Mouse (Mus musculus): Measurements from ENCODE around the gene Gm8300. TPM values are rescaled to one million over a fixed set of nuclear protein-coding genes. Genes with fewer than 3 reads are reported as not detected.
A peak's percentile ranks its signal among the peaks of the same experiment; 100 is the strongest.
"Not testable (repeated sequence)": the region's sequence is repeated elsewhere in the genome, so short reads cannot be mapped to it uniquely, and the experiment has no call there.

Gene Gm8300
- polyA plus RNA-seq (2015; fragmentation: Nextera tagmentation; extraction: Ambion mirVana): not detected in 2 replicates

GRCm38 (mm10) chr12:87514016-87514415 is at the start of gene Gm8300:
Gene Gm8300, plus strand, starts transcription at chr12:87514316.
- not testable (repeated sequence) for H3K4me3 ChIP-seq (replicated peaks; ENCODE audit: low read length); ATAC-seq; H3K36me3 ChIP-seq (ENCODE audit: control insufficient read depth, insufficient read depth); H3K27me3 ChIP-seq (replicated peaks; ENCODE audit: control insufficient read depth, insufficient read depth, low read length); H3K4me1 ChIP-seq (replicated peaks; ENCODE audit: control insufficient read depth, insufficient read depth, low read length); H3K4me2 ChIP-seq (ENCODE audit: low read length); H3K9me3 ChIP-seq (ENCODE audit: control insufficient read depth, low read length); H3K9ac ChIP-seq (replicated peaks; ENCODE audit: low read depth, low read length); H3K27ac ChIP-seq (ENCODE audit: low read length)
- 92% methylated on average over 4 of the region's 4 CpGs for WGBS

GRCm38 (mm10) chr12:87464678-87465297 is 49.3 kb upstream of the Gm8300 start:
- WGBS: 90% methylated on average over 6 of the region's 6 CpGs
- no peaks in the 10 kb centered on the region for H3K9me3 ChIP-seq (ENCODE audit: control insufficient read depth, low read length)
- H3K9ac ChIP-seq (replicated peaks; ENCODE audit: low read depth, low read length): no peak overlapping the region
- peaks cover 34% of the 10 kb centered on the region for H3K36me3 ChIP-seq (ENCODE audit: control insufficient read depth, insufficient read depth)
- H3K4me2 ChIP-seq (ENCODE audit: low read length): no peak overlapping the region
- no peaks in the 10 kb centered on the region; the same call in 1 of the 2 replicates for H3K4me1 ChIP-seq (replicated peaks; ENCODE audit: control insufficient read depth, insufficient read depth, low read length)
- no peaks in the 10 kb centered on the region for H3K27me3 ChIP-seq (replicated peaks; ENCODE audit: control insufficient read depth, insufficient read depth, low read length)
- ATAC-seq: no peak
- no peak overlapping the region for H3K27ac ChIP-seq (ENCODE audit: low read length)
- no peak overlapping the region for H3K4me3 ChIP-seq (replicated peaks; ENCODE audit: low read length)

- H3K4me3 ChIP-seq (replicated peaks; ENCODE audit: low read length): peak overlapping the region; percentile 58
- H3K4me2 ChIP-seq (ENCODE audit: low read length): peak overlapping the region; percentile 77
- 64% methylated on average over 7 of the region's 7 CpGs for WGBS
- 0 out of 2 replicates have a peak, but pooled peaks cover 2% of the 10 kb centered on the region for H3K36me3 ChIP-seq (ENCODE audit: control insufficient read depth, insufficient read depth)
- H3K27ac ChIP-seq (ENCODE audit: low read length): no peak overlapping the region
- no peak for ATAC-seq
- peaks cover 12% of the 10 kb centered on the region for H3K4me1 ChIP-seq (replicated peaks; ENCODE audit: control insufficient read depth, insufficient read depth, low read length)
- H3K27me3 ChIP-seq (replicated peaks; ENCODE audit: control insufficient read depth, insufficient read depth, low read length): no peaks in the 10 kb centered on the region
- H3K9me3 ChIP-seq (ENCODE audit: control insufficient read depth, low read length): no peaks in the 10 kb centered on the region
- H3K9ac ChIP-seq (replicated peaks; ENCODE audit: low read depth, low read length): no peak overlapping the region
Measured at GRCm38 (mm10) chr12:87470263-87471136, 43.6 kb upstream of the Gm8300 start.

GRCm38 (mm10) chr12:87471421-87471963 is 42.6 kb upstream of the Gm8300 start:
- 0 out of 2 replicates have a peak, but pooled peaks cover 2% of the 10 kb centered on the region for H3K36me3 ChIP-seq (ENCODE audit: control insufficient read depth, insufficient read depth)
- H3K27ac ChIP-seq (ENCODE audit: low read length): peak overlapping the region; percentile 88
- peak overlapping the region; percentile 77 for H3K4me2 ChIP-seq (ENCODE audit: low read length)
- no peaks in the 10 kb centered on the region for H3K9me3 ChIP-seq (ENCODE audit: control insufficient read depth, low read length)
- peaks cover 12% of the 10 kb centered on the region for H3K4me1 ChIP-seq (replicated peaks; ENCODE audit: control insufficient read depth, insufficient read depth, low read length)
- peak overlapping the region; percentile 85 for H3K9ac ChIP-seq (replicated peaks; ENCODE audit: low read depth, low read length)
- H3K27me3 ChIP-seq (replicated peaks; ENCODE audit: control insufficient read depth, insufficient read depth, low read length): no peaks in the 10 kb centered on the region
- 0% methylated on average over 19 of the region's 19 CpGs for WGBS
- ATAC-seq: no peak
- peak overlapping the region; percentile 58 for H3K4me3 ChIP-seq (replicated peaks; ENCODE audit: low read length)

GRCm38 (mm10) chr12:87471964-87472786 is 41.9 kb upstream of the Gm8300 start, which contains the start of gene Snw1:
Gene Snw1, minus strand, starts transcription at chr12:87472274.
- Histone ChIP-seq H3K9me3 (ENCODE audit: control insufficient read depth, low read length) (no peaks in the 10 kb centered on the region), H3K9ac (replicated peaks; ENCODE audit: low read depth, low read length) (peak within 1 kb of the TSS; percentile 85), H3K4me1 (replicated peaks; ENCODE audit: control insufficient read depth, insufficient read depth, low read length) (peaks cover 12% of the 10 kb centered on the region), H3K4me2 (ENCODE audit: low read length) (peak within 1 kb of the TSS; percentile 77), H3K27ac (ENCODE audit: low read length) (peak within 1 kb of the TSS; percentile 88), H3K36me3 (ENCODE audit: control insufficient read depth, insufficient read depth) (0 out of 2 replicates have a peak, but pooled peaks cover 1% of the 10 kb centered on the region), H3K27me3 (replicated peaks; ENCODE audit: control insufficient read depth, insufficient read depth, low read length) (no peaks in the 10 kb centered on the region), H3K4me3 (replicated peaks; ENCODE audit: low read length) (peak within 1 kb of the TSS; percentile 58)
- ATAC-seq: peak; percentile 98
- WGBS: 2% methylated on average over 45 of the region's 45 CpGs

GRCm38 (mm10) chr12:87474756-87475155 is 39.4 kb upstream of the Gm8300 start:
- WGBS: 86% methylated on average over 3 of the region's 3 CpGs
- Histone ChIP-seq H3K4me3 (replicated peaks; ENCODE audit: low read length) (no peak overlapping the region), H3K9ac (replicated peaks; ENCODE audit: low read depth, low read length) (no peak overlapping the region), H3K4me1 (replicated peaks; ENCODE audit: control insufficient read depth, insufficient read depth, low read length) (peaks cover 12% of the 10 kb centered on the region), H3K4me2 (ENCODE audit: low read length) (no peak overlapping the region), H3K27me3 (replicated peaks; ENCODE audit: control insufficient read depth, insufficient read depth, low read length) (no peaks in the 10 kb centered on the region), H3K9me3 (ENCODE audit: control insufficient read depth, low read length) (no peaks in the 10 kb centered on the region), H3K27ac (ENCODE audit: low read length) (no peak overlapping the region), H3K36me3 (ENCODE audit: control insufficient read depth, insufficient read depth) (no peaks in the 10 kb centered on the region)
- no peak for ATAC-seq

- not testable (repeated sequence) for H3K4me3 ChIP-seq (replicated peaks; ENCODE audit: low read length); H3K27ac ChIP-seq (ENCODE audit: low read length); H3K36me3 ChIP-seq (ENCODE audit: control insufficient read depth, insufficient read depth); H3K9ac ChIP-seq (replicated peaks; ENCODE audit: low read depth, low read length); H3K4me1 ChIP-seq (replicated peaks; ENCODE audit: control insufficient read depth, insufficient read depth, low read length); ATAC-seq; H3K4me2 ChIP-seq (ENCODE audit: low read length); H3K27me3 ChIP-seq (replicated peaks; ENCODE audit: control insufficient read depth, insufficient read depth, low read length); H3K9me3 ChIP-seq (ENCODE audit: control insufficient read depth, low read length)
- WGBS: 89% methylated on average over 5 of the region's 5 CpGs
Measured at GRCm38 (mm10) chr12:87482482-87482881, 31.6 kb upstream of the Gm8300 start.

GRCm38 (mm10) chr12:87488683-87489082 is 25.4 kb upstream of the Gm8300 start:
- not testable (repeated sequence) for H3K27ac ChIP-seq (ENCODE audit: low read length); H3K9ac ChIP-seq (replicated peaks; ENCODE audit: low read depth, low read length); H3K27me3 ChIP-seq (replicated peaks; ENCODE audit: control insufficient read depth, insufficient read depth, low read length); ATAC-seq; H3K4me3 ChIP-seq (replicated peaks; ENCODE audit: low read length); H3K9me3 ChIP-seq (ENCODE audit: control insufficient read depth, low read length); H3K4me2 ChIP-seq (ENCODE audit: low read length); H3K4me1 ChIP-seq (replicated peaks; ENCODE audit: control insufficient read depth, insufficient read depth, low read length); H3K36me3 ChIP-seq (ENCODE audit: control insufficient read depth, insufficient read depth)
- 77% methylated on average over 2 of the region's 2 CpGs for WGBS
